In the genomic region with DNA sequence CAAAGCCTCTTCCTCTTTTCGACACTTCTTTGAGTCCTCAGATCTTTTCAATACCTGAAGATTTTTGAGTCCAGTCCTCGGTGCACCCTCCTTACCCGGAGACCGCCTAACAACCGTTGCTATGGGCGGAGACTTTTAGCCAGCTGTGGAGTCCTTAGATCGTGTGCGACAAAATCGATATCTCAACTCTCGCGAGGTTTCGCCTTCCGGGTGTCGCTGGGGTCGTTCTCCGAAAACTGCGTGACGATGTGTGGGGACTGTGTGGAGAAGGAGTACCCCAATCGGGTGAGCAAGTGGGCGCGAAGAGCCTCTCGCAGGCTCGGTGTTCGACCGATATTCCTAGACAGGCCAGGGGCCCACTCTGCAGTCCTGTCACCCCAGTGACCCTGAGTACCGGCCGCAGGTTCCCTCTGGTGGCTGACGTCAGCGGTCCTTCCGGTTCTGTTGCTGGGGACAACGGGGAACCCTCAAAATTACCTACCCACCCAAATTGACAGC, we compare ENCODE assay signal across 8 mouse cellular contexts. TPM values are rescaled to one million over a fixed set of nuclear protein-coding genes. Genes with fewer than 3 reads are reported as not detected.
DNase-seq lines count a peak whose midpoint lies in the region; ATAC-seq and TF ChIP-seq lines count a peak whose summit lies in the region.

Gene Churc1, plus strand, starts transcription at position 185 of the 498 bp plus-strand sequence.
Gene Fntb, plus strand, starts transcription at position 236 of the 498 bp plus-strand sequence.

- H3K4me3 ChIP-seq in forebrain, embryonic 10.5 days: peak within 1 kb of the TSS; percentile 80
- peak within 1 kb of the TSS; percentile 70 for H3K4me3 ChIP-seq in heart, embryonic 15.5 days
- peak within 1 kb of the TSS; percentile 86 to 88 for H3K4me3 ChIP-seq in liver, embryonic 14.5 days (ENCODE audit: insufficient read depth in 1 of 2, low read depth in 2 of 2, low read length in 2 of 2)
- peak within 1 kb of the TSS; percentile 70 for H3K4me3 ChIP-seq in neural tube, embryonic 11.5 days (ENCODE audit: low read depth, low read length)
- peak within 1 kb of the TSS; percentile 72 for H3K4me3 ChIP-seq in stomach, postnatal 0 days (ENCODE audit: low read depth, low read length)

- DNase-seq in c-Kit-negative CD71-positive TER-119-positive erythroid progenitor cells, embryonic 14.5 days (ENCODE audit: low read depth, low spot score): peak; percentile 100
- DNase-seq in forebrain, embryonic 10.5 days (ENCODE audit: extremely low spot score, low spot score): peak; percentile 95
- DNase-seq in kidney, postnatal 25 days: peak; percentile 96 to 98
- peak; percentile 100 for DNase-seq in liver, embryonic 14.5 days (ENCODE audit: low read depth in 3 of 3, low spot score in 3 of 3)
- peak; percentile 92 for DNase-seq in neural tube, embryonic 11.5 days (ENCODE audit: low spot score)
- peak; percentile 93 for DNase-seq in stomach, postnatal 0 days (ENCODE audit: low spot score)

- peak within 1 kb of the TSS; percentile 94 for H3K27ac ChIP-seq in forebrain, embryonic 10.5 days
- H3K27ac ChIP-seq in heart, embryonic 15.5 days: peak within 1 kb of the TSS; percentile 88
- peak within 1 kb of the TSS; percentile 79 for H3K27ac ChIP-seq in liver, embryonic 14.5 days
- H3K27ac ChIP-seq in neural tube, embryonic 11.5 days (ENCODE audit: low read depth, low read length): peak within 1 kb of the TSS; percentile 62; the same call in 1 of the 2 replicates
- H3K27ac ChIP-seq in stomach, postnatal 0 days (replicated peaks): peak within 1 kb of the TSS; percentile 81

- ATAC-seq in CD4-positive, CD25-positive, alpha-beta regulatory T cell, adult 4 months: peak; percentile 96
- peak; percentile 89 for ATAC-seq in heart, embryonic 15.5 days (replicated peaks; ENCODE audit: insufficient number of reproducible peaks, insufficient read depth, low FRiP score, low read depth)
- peak; percentile 99 for ATAC-seq in liver, embryonic 14.5 days (ENCODE audit: insufficient read depth)
- peak; percentile 98 for ATAC-seq in neural tube, embryonic 11.5 days (ENCODE audit: insufficient read depth, low FRiP score, low TSS enrichment)
- ATAC-seq in stomach, postnatal 0 days (ENCODE audit: low FRiP score, low TSS enrichment): peak; percentile 96

- H3K9me3 ChIP-seq in forebrain, embryonic 10.5 days: no peaks in the 10 kb centered on the region
- no peaks in the 10 kb centered on the region for H3K9me3 ChIP-seq in heart, embryonic 15.5 days (replicated peaks)
- H3K9me3 ChIP-seq in liver, embryonic 14.5 days (ENCODE audit: control insufficient read depth, low read length): no peaks in the 10 kb centered on the region
- no peaks in the 10 kb centered on the region for H3K9me3 ChIP-seq in neural tube, embryonic 11.5 days (ENCODE audit: control insufficient read depth, low read length)
- no peaks in the 10 kb centered on the region for H3K9me3 ChIP-seq in stomach, postnatal 0 days (ENCODE audit: control insufficient read depth, low read length)

- peaks cover 18% of the 10 kb centered on the region for H3K4me1 ChIP-seq in forebrain, embryonic 10.5 days
- H3K4me1 ChIP-seq in heart, embryonic 15.5 days (replicated peaks): peaks cover 8% of the 10 kb centered on the region
- peaks cover 12 to 13% of the 10 kb centered on the region in 2 experiments for H3K4me1 ChIP-seq in liver, embryonic 14.5 days (replicated peaks; ENCODE audit: control insufficient read depth in 2 of 2, insufficient read depth in 2 of 2, low read length in 1 of 2)
- 0 out of 2 replicates have a peak, but pooled peaks cover 4% of the 10 kb centered on the region for H3K4me1 ChIP-seq in neural tube, embryonic 11.5 days (ENCODE audit: control insufficient read depth, insufficient read depth, low read length)
- H3K4me1 ChIP-seq in stomach, postnatal 0 days (replicated peaks; ENCODE audit: control insufficient read depth, insufficient read depth): no peaks in the 10 kb centered on the region

- peak within 1 kb of the TSS; percentile 75 for H3K9ac ChIP-seq in heart, embryonic 15.5 days
- H3K9ac ChIP-seq in liver, embryonic 14.5 days (replicated peaks): peak within 1 kb of the TSS; percentile 88
- peak within 1 kb of the TSS; percentile 84 for H3K9ac ChIP-seq in neural tube, embryonic 11.5 days (ENCODE audit: low read length)
- peak within 1 kb of the TSS; percentile 86 for H3K9ac ChIP-seq in stomach, postnatal 0 days (ENCODE audit: low read length)

- TF ChIP-seq CTCF in liver, embryonic 14.5 days (IDR thresholded peaks at IDR 0.05; ENCODE audit: low read depth): peak; percentile 60
- 0 out of 2 replicates have a peak, but pooled peaks have one; percentile 12 for TF ChIP-seq CTCF in stomach, postnatal 0 days (IDR thresholded peaks at IDR 0.05; ENCODE audit: low read depth)

- H3K27me3 ChIP-seq in forebrain, embryonic 10.5 days (ENCODE audit: poor library complexity, severe bottlenecking): no peaks in the 10 kb centered on the region
- H3K27me3 ChIP-seq in heart, embryonic 15.5 days: no peaks in the 10 kb centered on the region
- no peaks in the 10 kb centered on the region for H3K27me3 ChIP-seq in liver, embryonic 14.5 days (ENCODE audit: control insufficient read depth, insufficient read depth, low read length)
- H3K27me3 ChIP-seq in neural tube, embryonic 11.5 days (ENCODE audit: control insufficient read depth, insufficient read depth, low read length): no peaks in the 10 kb centered on the region
- no peaks in the 10 kb centered on the region for H3K27me3 ChIP-seq in stomach, postnatal 0 days (ENCODE audit: control insufficient read depth, insufficient read depth, low read length)

- H3K36me3 ChIP-seq in forebrain, embryonic 10.5 days (replicated peaks): no peaks in the 10 kb centered on the region
- H3K36me3 ChIP-seq in heart, embryonic 15.5 days: no peaks in the 10 kb centered on the region
- no peaks in the 10 kb centered on the region for H3K36me3 ChIP-seq in liver, embryonic 14.5 days (replicated peaks; ENCODE audit: control insufficient read depth, insufficient read depth, low read depth)
- H3K36me3 ChIP-seq in neural tube, embryonic 11.5 days (ENCODE audit: control insufficient read depth, insufficient read depth, low read length): no peaks in the 10 kb centered on the region
- H3K36me3 ChIP-seq in stomach, postnatal 0 days (ENCODE audit: control insufficient read depth, insufficient read depth, low read length): no peaks in the 10 kb centered on the region

- peak within 1 kb of the TSS; percentile 63 for H3K4me2 ChIP-seq in heart, embryonic 15.5 days
- peak within 1 kb of the TSS; percentile 90 for H3K4me2 ChIP-seq in liver, embryonic 14.5 days (ENCODE audit: low read depth)
- H3K4me2 ChIP-seq in neural tube, embryonic 11.5 days (ENCODE audit: low read depth): peak within 1 kb of the TSS; percentile 59
- peak within 1 kb of the TSS; percentile 69 for H3K4me2 ChIP-seq in stomach, postnatal 0 days (replicated peaks; ENCODE audit: low read depth)

- WGBS in forebrain, embryonic 10.5 days: under 1% methylated on average over 31 of the region's 31 CpGs
- WGBS in heart, embryonic 15.5 days: under 1% methylated on average over 31 of the region's 31 CpGs
- under 1% methylated on average over 31 of the region's 31 CpGs for WGBS in liver, embryonic 14.5 days (ENCODE audit: insufficient replicate concordance)
- 0% methylated on average over 31 of the region's 31 CpGs for WGBS in neural tube, embryonic 11.5 days
- under 1% methylated on average over 31 of the region's 31 CpGs for WGBS in stomach, postnatal 0 days

- peak; percentile 52 for TF ChIP-seq EP300 in liver, embryonic 14.5 days (IDR thresholded peaks at IDR 0.05; ENCODE audit: low read depth)
- peak; percentile 88 for TF ChIP-seq EP300 in stomach, postnatal 0 days (optimal IDR thresholded peaks at IDR 0.05)

RNA-seq across cellular contexts. Expression of gene Churc1, which starts in this region (rescaled TPM):
- polyA plus RNA-seq in CD4-positive, CD25-positive, alpha-beta regulatory T cell, adult 4 months (2017; shearing (Covaris generic)): 100 to 1,000 TPM; 129 to 145 TPM
- polyA plus RNA-seq in forebrain, embryonic 10.5 days (2016; fragmentation: Nextera tagmentation; extraction: Ambion mirVana): 115 and 125 TPM in 2 replicates
- 173 and 183 TPM in 2 replicates for polyA plus RNA-seq in heart, embryonic 15.5 days (2015; fragmentation: Nextera tagmentation; extraction: Ambion mirVana)
- polyA plus RNA-seq in liver, embryonic 14.5 days (2012; rRNA removed): 38.2 and 40.2 TPM in 2 replicates
- polyA plus RNA-seq in liver, embryonic 14.5 days (2014; fragmentation: Nextera tagmentation; extraction: Ambion mirVana): 68.8 and 76.3 TPM in 2 replicates
- polyA plus RNA-seq in neural tube, embryonic 11.5 days (2014; fragmentation: Nextera tagmentation; extraction: Ambion mirVana): 104 and 105 TPM in 2 replicates
- polyA plus RNA-seq in stomach, postnatal 0 days (2015; fragmentation: Nextera tagmentation; extraction: Ambion mirVana): 161 and 163 TPM in 2 replicates

RNA-seq across cellular contexts. Expression of gene Fntb, which starts in this region (rescaled TPM):
- 10 to 100 TPM; 28.8 to 30.3 TPM for polyA plus RNA-seq in CD4-positive, CD25-positive, alpha-beta regulatory T cell, adult 4 months (2017; shearing (Covaris generic))
- 44.7 and 45.1 TPM in 2 replicates for polyA plus RNA-seq in forebrain, embryonic 10.5 days (2016; fragmentation: Nextera tagmentation; extraction: Ambion mirVana)
- 20.8 and 27.0 TPM in 2 replicates for polyA plus RNA-seq in heart, embryonic 15.5 days (2015; fragmentation: Nextera tagmentation; extraction: Ambion mirVana)
- 21.4 and 24.3 TPM in 2 replicates for polyA plus RNA-seq in liver, embryonic 14.5 days (2012; rRNA removed)
- polyA plus RNA-seq in liver, embryonic 14.5 days (2014; fragmentation: Nextera tagmentation; extraction: Ambion mirVana): 28.8 and 33.7 TPM in 2 replicates
- polyA plus RNA-seq in neural tube, embryonic 11.5 days (2014; fragmentation: Nextera tagmentation; extraction: Ambion mirVana): 48.8 and 49.3 TPM in 2 replicates
- polyA plus RNA-seq in stomach, postnatal 0 days (2015; fragmentation: Nextera tagmentation; extraction: Ambion mirVana): 22.4 and 23.8 TPM in 2 replicates

Comparison
In these comparisons a context has a peak if more than half of its experiments do, and no peak if none do; other contexts are left out.
1. Peak in every context shown above with its lines: DNase-seq, ATAC-seq, H3K4me3 ChIP-seq and H3K27ac ChIP-seq.